Mouse (Mus musculus): ENCODE measurements at regions not wholly inside any gene's neighbourhood (a gene's known extent, or its start where the extent isn't known, plus 50 kb on each side); places are given as distances from the start of the nearest gene placed in this dataset.

DNA sequence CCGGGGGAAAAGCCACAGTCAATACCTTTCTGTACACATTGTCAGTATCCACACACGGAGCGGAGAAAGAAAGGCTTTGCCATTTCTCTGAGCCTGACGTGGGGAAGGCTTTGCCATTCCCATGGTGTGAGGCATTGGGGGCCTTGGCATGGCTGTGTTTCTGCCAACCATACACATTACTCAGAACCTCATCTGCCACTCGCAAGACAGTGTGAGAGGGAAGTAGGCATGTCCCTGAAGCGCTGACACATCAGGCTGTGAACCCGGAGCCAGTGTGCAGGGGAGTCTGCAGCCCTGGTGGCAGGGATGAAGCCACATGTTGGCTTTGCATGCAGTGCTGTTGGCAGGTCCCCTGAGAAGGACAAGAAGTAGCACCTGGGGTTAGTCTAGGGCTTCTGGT is 145.6 kb downstream of the Cyld start:
- WGBS: 83% methylated on average over 7 of the region's 7 CpGs
- H3K27ac ChIP-seq (replicated peaks; ENCODE audit: low read depth, low read length): no peak overlapping the region

DNA sequence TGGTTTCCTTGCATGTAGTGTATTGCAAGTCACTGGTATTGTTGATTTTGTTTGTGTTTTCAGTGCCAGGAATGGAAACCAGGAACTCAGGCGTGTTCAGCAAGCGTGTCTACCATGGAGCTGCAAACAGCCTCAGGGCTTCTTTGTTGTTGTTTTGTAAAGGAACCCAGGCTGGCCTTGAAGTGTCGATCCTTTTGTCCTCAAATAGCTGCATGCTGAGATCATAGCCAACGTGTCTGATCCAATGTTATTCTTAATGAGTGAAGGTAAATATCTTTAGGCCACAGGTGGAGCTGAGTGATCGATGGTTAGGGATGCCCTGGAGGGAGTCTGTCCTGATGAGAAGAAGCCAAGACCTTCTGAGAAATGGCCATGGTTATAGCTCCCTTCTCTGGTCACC is 143.3 kb downstream of the Cyld start:
- no peak overlapping the region for H3K4me2 ChIP-seq (ENCODE audit: low read depth, low read length)
- no peaks in the 10 kb centered on the region for H3K9me3 ChIP-seq (replicated peaks; ENCODE audit: control insufficient read depth, low read length)
- no peak overlapping the region for H3K27ac ChIP-seq (replicated peaks; ENCODE audit: low read depth, low read length)
- 65% methylated on average over 5 of the region's 5 CpGs for WGBS
- H3K4me3 ChIP-seq (ENCODE audit: low read depth, low read length): no peak overlapping the region
- ATAC-seq (replicated peaks; ENCODE audit: insufficient number of reproducible peaks, low FRiP score, low TSS enrichment, low read depth) (no peak), DNase-seq (ENCODE audit: low spot score) (no peak)
- no peaks in the 10 kb centered on the region for H3K4me1 ChIP-seq (ENCODE audit: control insufficient read depth, insufficient read depth, low read length)
- no peaks in the 10 kb centered on the region for H3K27me3 ChIP-seq (ENCODE audit: control insufficient read depth, insufficient read depth, low read length)
- no peak overlapping the region for H3K9ac ChIP-seq (replicated peaks; ENCODE audit: low read length)
- H3K36me3 ChIP-seq (replicated peaks; ENCODE audit: control insufficient read depth, insufficient read depth, low read depth, low read length): no peaks in the 10 kb centered on the region

More for the DNA sequence above, 145.6 kb downstream of the Cyld start:
- Histone ChIP-seq H3K36me3 (replicated peaks; ENCODE audit: control insufficient read depth, insufficient read depth, low read depth, low read length) (no peaks in the 10 kb centered on the region), H3K4me1 (ENCODE audit: control insufficient read depth, insufficient read depth, low read length) (no peaks in the 10 kb centered on the region), H3K9ac (replicated peaks; ENCODE audit: low read length) (no peak overlapping the region), H3K9me3 (replicated peaks; ENCODE audit: control insufficient read depth, low read length) (no peaks in the 10 kb centered on the region), H3K4me3 (ENCODE audit: low read depth, low read length) (no peak overlapping the region), H3K4me2 (ENCODE audit: low read depth, low read length) (no peak overlapping the region), H3K27me3 (ENCODE audit: control insufficient read depth, insufficient read depth, low read length) (no peaks in the 10 kb centered on the region)
- DNase-seq (ENCODE audit: low spot score): no peak
- ATAC-seq (replicated peaks; ENCODE audit: insufficient number of reproducible peaks, low FRiP score, low TSS enrichment, low read depth): no peak

DNA sequence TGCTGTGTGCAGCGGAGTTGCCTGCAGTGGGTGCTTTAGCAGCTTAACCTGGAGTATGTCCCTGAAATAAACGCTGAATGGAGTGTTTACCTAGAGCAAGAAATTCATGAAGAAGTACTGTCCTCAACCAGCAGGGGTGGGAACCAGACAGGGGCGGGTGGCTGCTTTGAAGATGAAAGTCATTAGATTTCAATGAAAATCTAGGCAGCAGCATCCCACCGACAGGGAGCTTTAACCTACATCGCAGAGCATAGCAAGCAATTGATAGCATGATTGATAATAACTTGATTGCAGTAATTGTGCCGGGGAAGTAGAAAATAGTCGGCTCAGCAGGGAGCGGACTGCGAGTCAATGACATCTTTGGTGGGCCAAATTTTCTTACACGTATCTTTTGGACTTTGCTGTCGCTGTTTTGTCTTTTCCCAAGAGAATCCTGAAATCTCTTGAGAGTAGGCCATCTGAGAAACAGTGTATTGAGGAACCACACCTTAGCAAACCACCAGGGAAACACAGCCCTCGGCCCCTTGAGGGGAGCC is 139.0 kb downstream of the Cyld start:
- no peaks in the 10 kb centered on the region for H3K27me3 ChIP-seq (ENCODE audit: control insufficient read depth, insufficient read depth, low read length)
- WGBS: 55% methylated on average over 12 of the region's 12 CpGs
- DNase-seq (ENCODE audit: low spot score) (no peak), ATAC-seq (replicated peaks; ENCODE audit: insufficient number of reproducible peaks, low FRiP score, low TSS enrichment, low read depth) (no peak)
- H3K4me2 ChIP-seq (ENCODE audit: low read depth, low read length): no peak overlapping the region
- no peak overlapping the region for H3K9ac ChIP-seq (replicated peaks; ENCODE audit: low read length)
- no peak overlapping the region for H3K27ac ChIP-seq (replicated peaks; ENCODE audit: low read depth, low read length)
- no peaks in the 10 kb centered on the region for H3K36me3 ChIP-seq (replicated peaks; ENCODE audit: control insufficient read depth, insufficient read depth, low read depth, low read length)
- no peaks in the 10 kb centered on the region for H3K4me1 ChIP-seq (ENCODE audit: control insufficient read depth, insufficient read depth, low read length)
- H3K4me3 ChIP-seq (ENCODE audit: low read depth, low read length): no peak overlapping the region
- H3K9me3 ChIP-seq (replicated peaks; ENCODE audit: control insufficient read depth, low read length): no peaks in the 10 kb centered on the region

DNA sequence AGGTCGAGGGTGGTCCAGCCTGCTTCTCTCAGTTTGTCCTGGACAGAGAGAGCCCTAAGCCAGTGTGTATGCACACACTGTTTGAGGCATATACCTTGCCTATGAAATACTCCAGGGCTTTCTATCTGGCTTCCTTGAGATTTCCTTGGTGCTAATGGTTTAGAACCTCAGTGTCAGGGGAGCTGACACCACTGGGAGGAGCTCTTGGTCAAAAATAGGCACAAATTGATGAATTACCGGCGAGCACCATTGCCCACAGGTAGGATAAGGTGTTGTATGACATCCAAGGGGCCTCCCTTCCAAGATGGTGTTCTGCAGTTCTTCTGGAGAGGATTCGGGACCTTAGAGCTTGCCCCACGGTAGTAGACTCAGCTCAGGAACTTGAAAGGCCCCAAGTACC is 129.0 kb downstream of the Cyld start:
- ATAC-seq (replicated peaks; ENCODE audit: insufficient number of reproducible peaks, low FRiP score, low TSS enrichment, low read depth) (no peak), DNase-seq (ENCODE audit: low spot score) (no peak)
- no peak overlapping the region for H3K9ac ChIP-seq (replicated peaks; ENCODE audit: low read length)
- no peaks in the 10 kb centered on the region for H3K9me3 ChIP-seq (replicated peaks; ENCODE audit: control insufficient read depth, low read length)
- H3K27me3 ChIP-seq (ENCODE audit: control insufficient read depth, insufficient read depth, low read length): no peaks in the 10 kb centered on the region
- H3K4me2 ChIP-seq (ENCODE audit: low read depth, low read length): no peak overlapping the region
- no peak overlapping the region for H3K4me3 ChIP-seq (ENCODE audit: low read depth, low read length)
- no peak overlapping the region for H3K27ac ChIP-seq (replicated peaks; ENCODE audit: low read depth, low read length)
- H3K36me3 ChIP-seq (replicated peaks; ENCODE audit: control insufficient read depth, insufficient read depth, low read depth, low read length): no peaks in the 10 kb centered on the region
- 53% methylated on average over 5 of the region's 5 CpGs for WGBS
- H3K4me1 ChIP-seq (ENCODE audit: control insufficient read depth, insufficient read depth, low read length): no peaks in the 10 kb centered on the region

DNA sequence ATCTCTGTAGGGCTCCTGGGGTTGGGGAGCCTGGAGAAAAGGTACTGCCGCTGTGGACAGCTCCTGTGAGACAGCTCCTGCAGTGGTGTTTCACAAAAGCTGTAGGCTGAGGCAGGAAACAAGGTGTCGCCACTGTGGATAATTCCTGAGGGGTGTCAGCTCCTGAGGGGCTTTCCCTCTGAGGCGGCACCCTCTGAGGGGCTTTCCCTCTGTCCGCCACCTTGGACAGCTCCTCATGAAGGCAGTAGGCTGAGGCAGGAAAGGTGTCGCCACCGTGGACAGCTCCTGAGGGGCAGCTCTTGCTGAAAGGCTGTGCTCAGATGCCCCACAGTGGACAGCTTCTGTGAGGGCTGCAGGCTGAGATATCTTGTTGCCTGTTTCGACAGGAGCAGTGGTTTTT is 127.1 kb downstream of the Cyld start:
- Histone ChIP-seq H3K4me1 (ENCODE audit: control insufficient read depth, insufficient read depth, low read length) (no peaks in the 10 kb centered on the region), H3K36me3 (replicated peaks; ENCODE audit: control insufficient read depth, insufficient read depth, low read depth, low read length) (no peaks in the 10 kb centered on the region), H3K9ac (replicated peaks; ENCODE audit: low read length) (no peak overlapping the region), H3K27me3 (ENCODE audit: control insufficient read depth, insufficient read depth, low read length) (no peaks in the 10 kb centered on the region), H3K9me3 (replicated peaks; ENCODE audit: control insufficient read depth, low read length) (no peaks in the 10 kb centered on the region), H3K27ac (replicated peaks; ENCODE audit: low read depth, low read length) (no peak overlapping the region), H3K4me2 (ENCODE audit: low read depth, low read length) (no peak overlapping the region), H3K4me3 (ENCODE audit: low read depth, low read length) (no peak overlapping the region)
- ATAC-seq (replicated peaks; ENCODE audit: insufficient number of reproducible peaks, low FRiP score, low TSS enrichment, low read depth) (no peak), DNase-seq (ENCODE audit: low spot score) (no peak)
- 84% methylated on average over 7 of the region's 7 CpGs for WGBS

DNA sequence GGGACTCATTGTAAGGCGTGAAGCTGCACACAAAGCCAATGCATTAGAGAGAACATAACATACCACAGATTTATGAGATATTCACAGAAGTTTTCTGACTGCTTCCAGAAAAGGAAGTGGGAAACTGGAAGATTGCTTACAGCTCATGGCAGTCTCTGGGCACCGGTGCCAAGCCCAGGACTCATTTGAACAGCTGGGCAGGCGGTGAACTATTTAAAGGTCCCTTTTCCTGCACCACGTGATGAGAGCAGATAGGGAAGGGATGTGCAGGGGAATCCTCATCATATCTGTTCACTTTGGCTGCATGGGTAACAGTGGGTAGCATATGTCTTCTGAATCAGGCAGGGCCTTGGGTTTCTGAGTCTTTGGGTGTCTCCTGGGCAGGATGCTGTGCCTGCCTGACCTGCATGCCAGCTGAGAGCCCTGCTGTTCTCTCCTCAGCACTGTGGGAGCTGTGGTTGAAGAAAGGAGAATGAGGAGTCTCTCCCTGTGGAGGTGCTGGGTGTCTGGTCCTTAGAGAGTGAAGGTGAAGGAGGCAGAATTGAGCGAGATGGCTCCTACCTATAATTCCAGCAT is 123.5 kb downstream of the Cyld start:
- no peaks in the 10 kb centered on the region for H3K4me1 ChIP-seq (ENCODE audit: control insufficient read depth, insufficient read depth, low read length)
- H3K27ac ChIP-seq (replicated peaks; ENCODE audit: low read depth, low read length): no peak overlapping the region
- DNase-seq (ENCODE audit: low spot score) (no peak), ATAC-seq (replicated peaks; ENCODE audit: insufficient number of reproducible peaks, low FRiP score, low TSS enrichment, low read depth) (no peak)
- H3K27me3 ChIP-seq (ENCODE audit: control insufficient read depth, insufficient read depth, low read length): no peaks in the 10 kb centered on the region
- no peaks in the 10 kb centered on the region for H3K9me3 ChIP-seq (replicated peaks; ENCODE audit: control insufficient read depth, low read length)
- WGBS: 84% methylated on average over 5 of the region's 5 CpGs
- H3K4me2 ChIP-seq (ENCODE audit: low read depth, low read length): no peak overlapping the region
- H3K9ac ChIP-seq (replicated peaks; ENCODE audit: low read length): no peak overlapping the region
- H3K4me3 ChIP-seq (ENCODE audit: low read depth, low read length): no peak overlapping the region
- no peaks in the 10 kb centered on the region for H3K36me3 ChIP-seq (replicated peaks; ENCODE audit: control insufficient read depth, insufficient read depth, low read depth, low read length)

DNA sequence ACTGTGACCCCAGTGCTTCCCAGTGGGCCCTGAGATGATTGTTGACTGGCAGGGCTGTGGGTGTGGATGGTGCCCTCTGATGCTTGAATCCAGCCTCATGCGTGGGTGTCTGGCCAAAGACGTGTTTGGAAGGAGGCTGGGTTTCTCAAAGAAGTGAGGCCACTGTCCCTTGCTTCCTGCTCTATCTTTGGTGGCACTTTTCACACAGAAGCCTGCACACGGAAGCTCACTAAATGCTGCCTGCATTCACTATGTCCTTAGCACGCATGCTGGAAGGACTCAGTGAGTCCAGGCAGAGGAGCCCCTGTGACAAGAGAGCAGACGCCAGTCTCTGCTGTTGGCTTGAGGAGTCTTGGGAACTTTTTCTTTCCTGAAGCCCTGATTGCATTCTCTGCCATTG is 119.6 kb downstream of the Cyld start:
- Histone ChIP-seq H3K9me3 (replicated peaks; ENCODE audit: control insufficient read depth, low read length) (no peaks in the 10 kb centered on the region), H3K4me3 (ENCODE audit: low read depth, low read length) (no peak overlapping the region), H3K36me3 (replicated peaks; ENCODE audit: control insufficient read depth, insufficient read depth, low read depth, low read length) (no peaks in the 10 kb centered on the region), H3K27me3 (ENCODE audit: control insufficient read depth, insufficient read depth, low read length) (no peaks in the 10 kb centered on the region), H3K9ac (replicated peaks; ENCODE audit: low read length) (no peak overlapping the region), H3K4me2 (ENCODE audit: low read depth, low read length) (no peak overlapping the region), H3K27ac (replicated peaks; ENCODE audit: low read depth, low read length) (no peak overlapping the region), H3K4me1 (ENCODE audit: control insufficient read depth, insufficient read depth, low read length) (no peaks in the 10 kb centered on the region)
- 81% methylated on average over 5 of the region's 5 CpGs for WGBS
- no peak for ATAC-seq (replicated peaks; ENCODE audit: insufficient number of reproducible peaks, low FRiP score, low TSS enrichment, low read depth)
- DNase-seq (ENCODE audit: low spot score): no peak

DNA sequence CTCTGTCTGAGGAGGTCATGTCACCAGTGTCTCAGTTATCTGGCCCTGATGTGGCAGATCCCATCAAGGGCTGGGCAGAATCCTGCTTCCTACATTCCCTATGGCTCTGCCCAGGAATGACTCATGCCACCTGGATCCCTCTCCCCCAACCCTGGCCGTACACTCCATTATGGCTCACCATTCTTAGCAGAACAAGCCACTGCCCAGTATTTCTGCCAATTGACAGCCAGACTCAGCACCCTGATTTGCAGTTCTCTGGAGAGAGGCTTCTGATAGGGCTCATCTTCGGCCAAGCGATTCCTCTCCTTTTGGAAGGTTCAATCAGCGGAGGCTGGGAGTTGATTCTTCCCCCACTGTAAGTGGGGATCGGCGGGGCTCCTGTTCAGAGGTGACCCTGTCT is 117.4 kb downstream of the Cyld start:
- H3K27me3 ChIP-seq (ENCODE audit: control insufficient read depth, insufficient read depth, low read length): no peaks in the 10 kb centered on the region
- 96% methylated on average over 6 of the region's 6 CpGs for WGBS

More for the DNA sequence above, 117.4 kb downstream of the Cyld start:
- H3K27ac ChIP-seq (replicated peaks; ENCODE audit: low read depth, low read length): no peak overlapping the region
- no peak overlapping the region for H3K9ac ChIP-seq (replicated peaks; ENCODE audit: low read length)
- ATAC-seq (replicated peaks; ENCODE audit: insufficient number of reproducible peaks, low FRiP score, low TSS enrichment, low read depth): no peak
- no peak overlapping the region for H3K4me3 ChIP-seq (ENCODE audit: low read depth, low read length)
- no peaks in the 10 kb centered on the region for H3K9me3 ChIP-seq (replicated peaks; ENCODE audit: control insufficient read depth, low read length)
- no peaks in the 10 kb centered on the region for H3K36me3 ChIP-seq (replicated peaks; ENCODE audit: control insufficient read depth, insufficient read depth, low read depth, low read length)
- no peak for DNase-seq (ENCODE audit: low spot score)
- H3K4me2 ChIP-seq (ENCODE audit: low read depth, low read length): no peak overlapping the region
- no peaks in the 10 kb centered on the region for H3K4me1 ChIP-seq (ENCODE audit: control insufficient read depth, insufficient read depth, low read length)

Data from embryonic facial prominence, embryonic 11.5 days (tissue).